Mouse (Mus musculus) heart, postnatal 0 days (tissue): ENCODE measurements at regions not wholly inside any gene's neighbourhood (a gene's known extent, or its start where the extent isn't known, plus 50 kb on each side); places are given as distances from the start of the nearest gene placed in this dataset.

Experiments
- CTCF ChIP-seq: IDR thresholded peaks from 2 replicates; pipeline ENCODE4 v1.5.1; 2016; ENCODE audit warnings: antibody characterized with exemption, control low read depth, low read depth
- EP300 ChIP-seq: IDR thresholded peaks from 2 replicates; pipeline ENCODE4 v1.6.1; 2016; ENCODE audit warnings: antibody characterized with exemption, low read depth

DNA sequence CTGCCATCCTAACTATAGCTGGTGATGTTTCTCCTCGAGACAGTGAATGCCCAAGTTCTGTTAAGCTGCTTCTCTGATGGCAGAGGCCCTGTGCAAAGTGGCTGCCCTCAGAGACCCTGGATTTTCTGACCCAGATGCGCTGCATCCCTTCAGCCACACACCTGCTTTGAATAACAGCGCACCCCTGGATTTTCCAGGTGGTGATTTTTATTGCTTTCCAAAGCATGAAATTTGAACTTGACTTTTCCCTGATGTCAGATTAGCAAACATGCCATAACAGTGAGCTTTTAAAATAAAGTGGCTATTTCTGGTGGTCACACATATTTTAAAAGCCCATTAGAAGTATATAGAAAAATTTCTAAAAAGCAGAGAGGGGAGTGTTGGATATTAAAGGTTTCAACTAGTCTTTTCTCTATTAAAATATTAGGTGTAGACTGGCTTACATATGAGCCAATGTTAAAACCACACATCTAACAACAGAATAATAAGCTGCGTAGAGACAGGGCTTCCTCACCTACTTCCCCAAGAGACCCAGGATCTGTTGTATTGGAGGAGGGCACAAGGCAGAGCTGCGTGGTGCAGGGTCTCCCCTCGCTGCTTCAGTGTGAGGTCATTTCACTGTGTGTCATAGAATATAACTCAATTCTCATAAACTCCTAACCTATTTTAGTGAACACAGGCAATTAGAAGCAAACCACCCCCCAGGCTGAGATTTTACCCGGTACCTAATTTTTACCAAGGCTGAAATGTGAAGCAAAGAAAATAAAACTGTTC is 280.3 kb downstream of the Ccdc91 start:
- TF ChIP-seq CTCF (no peak), EP300 (no peak)
